Mouse (Mus musculus) limb, embryonic 12.5 days (tissue): Measurements from ENCODE around the gene Apopt1. TPM values are rescaled to one million over a fixed set of nuclear protein-coding genes. Genes with fewer than 3 reads are reported as not detected.
"Not testable (repeated sequence)": the region's sequence is repeated elsewhere in the genome, so short reads cannot be mapped to it uniquely, and the experiment has no call there.

Experiments used
- ATAC-seq: fragments of 200-750 bp; cut with Nextera tagmentation; 2 replicates; pipeline ENCODE4 v1.8.0; 2017; ENCODE audit warnings: low read depth, moderate TSS enrichment; ENCODE audit not compliant: insufficient number of reproducible peaks, insufficient read depth, low FRiP score, low TSS enrichment
- H3K27ac ChIP-seq: fragments of 300-500 bp; sonication (generic); 2 replicates; pipeline ENCODE4 v1.5.1; 2016; ENCODE audit warnings: mild to moderate bottlenecking, moderate library complexity
- H3K27me3 ChIP-seq: fragments of 300-500 bp; sonication (generic); 2 replicates; pipeline ENCODE4 v1.6.1; 2016; ENCODE audit warnings: mild to moderate bottlenecking, moderate library complexity
- H3K36me3 ChIP-seq: fragments of 300-500 bp; sonication (generic); 2 replicates; pipeline ENCODE4 v1.6.1; 2016; ENCODE audit warnings: mild to moderate bottlenecking, moderate library complexity
- H3K4me1 ChIP-seq: fragments of 300-500 bp; sonication (generic); replicated peaks from 2 replicates; pipeline ENCODE4 v1.6.1; 2016
- H3K4me2 ChIP-seq: fragments of 300-500 bp; sonication (generic); 2 replicates; pipeline ENCODE4 v1.6.1; 2016; ENCODE audit warnings: mild to moderate bottlenecking, moderate library complexity
- H3K4me3 ChIP-seq: fragments of 300-500 bp; sonication (generic); replicated peaks from 2 replicates; pipeline ENCODE4 v1.5.1; 2016; ENCODE audit warnings: mild to moderate bottlenecking
- H3K9ac ChIP-seq: fragments of 300-500 bp; sonication (generic); replicated peaks from 2 replicates; pipeline ENCODE4 v1.6.1; 2016; ENCODE audit warnings: mild to moderate bottlenecking, moderate library complexity
- H3K9me3 ChIP-seq: fragments of 300-500 bp; sonication (generic); 2 replicates; pipeline ENCODE4 v1.6.1; 2016; ENCODE audit warnings: mild to moderate bottlenecking, moderate library complexity
- WGBS: fragments of 180-500 bp; shearing (Covaris S2); methylation state at CpG from one replicate; pipeline ENCODE4 v1.1.7; 2016; 5-methylcytosine and 5-hydroxymethylcytosine counted together
- polyA plus RNA-seq: library from polyadenylated mRNA; unstranded; fragments of >200 nt; fragmentation: Nextera tagmentation; extraction: Ambion mirVana; gene quantifications from 2 replicates; pipeline ENCODE4 v1.2.1, GENCODE M21; 2016

The Apopt1 gene
- polyA plus RNA-seq, 1 experiment from 2014 or later = 63.8 TPM

DNA sequence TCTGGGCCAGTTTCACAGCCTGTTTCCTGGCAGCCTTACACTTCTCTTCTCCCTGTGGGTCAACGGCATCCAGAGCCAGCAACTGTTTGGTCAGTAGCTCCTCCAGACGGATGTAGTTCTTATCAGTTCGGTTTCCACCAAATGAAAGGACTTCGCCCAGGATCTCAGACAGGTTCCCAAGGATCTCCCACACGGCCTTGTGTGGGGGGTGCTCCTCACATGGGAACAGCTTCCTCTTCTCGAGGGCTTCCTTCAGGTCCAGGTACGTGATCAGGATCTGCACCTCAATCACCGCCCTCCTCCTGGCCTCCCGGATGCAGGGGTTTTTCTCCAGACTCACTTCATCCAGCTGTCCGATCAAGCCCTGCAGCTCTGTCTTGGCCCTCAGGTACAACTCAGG lies 3.0 kb upstream of the Apopt1 start:
- Histone ChIP-seq H3K27ac (no peak overlapping the region), H3K36me3 (peaks cover 54% of the 10 kb centered on the region), H3K4me2 (no peak overlapping the region), H3K4me3 (no peak overlapping the region), H3K9ac (no peak overlapping the region), H3K4me1 (peaks cover 24% of the 10 kb centered on the region), H3K27me3 (no peaks in the 10 kb centered on the region), H3K9me3 (no peaks in the 10 kb centered on the region)
- WGBS = 91% methylated on average over 10 of the region's 10 CpGs
- no peak for ATAC-seq

DNA sequence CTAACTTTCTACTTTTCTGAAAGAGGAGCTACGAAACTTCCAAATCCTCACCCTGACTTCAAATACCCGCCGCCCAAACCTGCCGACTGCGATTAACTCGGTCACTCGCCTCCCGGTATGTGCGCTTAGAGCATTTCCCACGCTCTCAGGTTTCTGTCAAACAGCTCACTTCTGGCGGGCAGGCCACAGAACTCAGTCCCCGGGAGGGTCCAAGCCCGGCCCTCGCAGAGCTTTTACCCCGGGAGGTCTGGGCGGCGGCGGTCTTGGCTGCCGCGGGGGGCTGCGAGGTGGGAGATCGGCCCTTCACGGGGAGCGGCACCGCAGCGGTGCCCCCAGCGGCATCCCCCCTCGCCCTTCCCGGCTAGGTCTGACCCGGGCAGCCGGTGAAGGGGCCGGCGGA lies 585 bp upstream of the Apopt1 start:
- no peaks in the 10 kb centered on the region for H3K27me3 ChIP-seq
- H3K27ac ChIP-seq = peak overlapping the region; percentile 81
- WGBS = 2% methylated on average over 33 of the region's 33 CpGs
- H3K36me3 ChIP-seq = peaks cover 54% of the 10 kb centered on the region
- peak overlapping the region; percentile 84 for H3K4me2 ChIP-seq
- peaks cover 20% of the 10 kb centered on the region for H3K4me1 ChIP-seq
- peak overlapping the region; percentile 95 for H3K9ac ChIP-seq
- no peak for ATAC-seq
- no peaks in the 10 kb centered on the region for H3K9me3 ChIP-seq
- peak overlapping the region; percentile 100 for H3K4me3 ChIP-seq

DNA sequence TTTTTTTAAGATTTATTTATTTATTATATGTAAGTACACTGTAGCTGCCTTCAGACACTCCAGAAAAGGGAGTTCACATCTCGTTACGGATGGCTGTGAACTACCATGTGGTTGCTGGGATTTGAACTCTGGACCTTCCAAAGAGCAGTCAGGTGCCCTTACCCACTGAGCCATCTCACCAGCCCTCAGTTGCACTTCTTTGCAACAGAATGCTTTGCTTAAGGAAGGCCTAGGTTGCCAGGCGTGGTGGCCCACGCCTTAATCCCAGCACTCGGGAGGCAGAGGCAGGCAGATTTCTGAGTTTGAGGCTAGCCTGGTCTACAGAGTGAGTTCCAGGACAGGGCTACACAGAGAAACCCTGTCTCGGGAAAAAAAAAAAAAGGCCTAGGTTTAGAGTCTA lies 819 bp downstream of the Apopt1 start:
- Histone ChIP-seq H3K4me2 (peak overlapping the region; percentile 84), H3K36me3 (peaks cover 40% of the 10 kb centered on the region), H3K4me1 (peaks cover 23% of the 10 kb centered on the region), H3K4me3 (peak overlapping the region; percentile 100)
- not testable (repeated sequence) for ATAC-seq, H3K27me3 ChIP-seq, H3K9me3 ChIP-seq, H3K27ac ChIP-seq, H3K9ac ChIP-seq
- WGBS = 77% methylated on average over 6 of the region's 6 CpGs

DNA sequence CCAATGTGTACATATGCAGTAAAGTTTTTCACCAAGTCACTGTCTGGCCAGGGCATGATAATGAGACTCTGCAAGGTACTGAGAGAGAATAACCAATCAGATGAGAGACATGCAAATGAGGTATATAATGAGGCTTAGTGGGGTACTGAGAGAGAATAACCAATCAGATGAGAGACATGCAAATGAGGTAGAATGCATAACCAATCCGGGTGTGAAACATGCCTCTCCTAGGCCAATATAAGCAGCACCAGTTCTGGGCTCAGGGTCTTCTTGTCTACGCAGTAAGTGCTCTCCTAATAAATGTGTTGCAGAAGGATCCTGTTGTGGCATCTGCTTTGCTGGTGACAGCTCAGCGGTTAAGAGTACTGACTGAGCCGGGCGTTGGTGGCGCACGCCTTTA lies 3.4 kb downstream of the Apopt1 start:
- H3K4me3 ChIP-seq = no peak overlapping the region
- no peak for ATAC-seq
- no peak overlapping the region for H3K4me2 ChIP-seq
- 97% methylated on average over 7 of the region's 7 CpGs for WGBS
- H3K27ac ChIP-seq = no peak overlapping the region
- H3K4me1 ChIP-seq = peaks cover 20% of the 10 kb centered on the region
- no peaks in the 10 kb centered on the region for H3K9me3 ChIP-seq
- H3K27me3 ChIP-seq = no peaks in the 10 kb centered on the region
- H3K36me3 ChIP-seq = peaks cover 15% of the 10 kb centered on the region
- H3K9ac ChIP-seq = no peak overlapping the region

DNA sequence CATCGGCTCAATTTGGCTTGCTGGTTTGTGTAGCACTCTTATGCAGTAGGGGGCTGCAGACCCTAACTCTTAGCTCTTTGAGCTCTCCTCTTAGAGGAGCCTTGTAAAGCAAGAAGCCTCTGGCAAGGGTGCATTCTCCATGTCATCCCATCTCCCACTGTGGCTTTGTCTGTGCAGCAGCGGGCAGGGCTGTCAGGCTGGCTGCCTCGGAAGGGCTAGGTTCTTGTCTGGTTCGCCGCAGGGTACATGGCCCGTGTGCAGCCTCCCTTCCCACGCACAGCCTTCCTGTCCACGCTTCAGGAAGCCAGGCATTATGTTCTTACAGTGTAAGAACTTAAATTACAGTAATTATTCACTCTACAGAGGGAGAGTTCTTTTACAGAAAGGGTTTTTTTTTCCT lies 5.6 kb downstream of the Apopt1 start:
- H3K9ac ChIP-seq = 0 out of 2 replicates have a peak overlapping the region, but pooled peaks have one; percentile 18

DNA sequence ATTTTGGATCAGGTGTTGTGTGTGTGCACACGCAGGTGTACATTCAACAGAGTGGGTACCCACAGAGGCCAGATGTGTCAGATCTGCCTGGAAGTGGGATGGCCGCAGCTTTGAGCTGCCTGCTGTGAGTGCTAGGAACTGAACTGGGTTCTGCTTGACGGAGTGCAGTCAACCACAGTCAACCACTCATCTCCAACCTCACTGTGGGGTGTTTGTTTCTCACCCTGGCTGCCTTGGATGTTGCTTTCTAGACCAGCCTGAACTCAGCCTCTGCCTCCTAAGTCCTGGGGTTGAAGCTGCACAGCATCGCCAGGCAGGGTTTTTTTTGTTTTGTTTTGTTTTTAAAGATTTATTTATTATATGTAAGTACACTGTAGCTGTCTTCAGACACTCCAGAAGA lies 7.2 kb downstream of the Apopt1 start:
- Histone ChIP-seq H3K27ac (no peak overlapping the region), H3K27me3 (no peaks in the 10 kb centered on the region), H3K4me2 (no peak overlapping the region), H3K9me3 (no peaks in the 10 kb centered on the region), H3K4me1 (0 out of 2 replicates have a peak, but pooled peaks cover 2% of the 10 kb centered on the region), H3K4me3 (no peak overlapping the region), H3K36me3 (peaks cover 31% of the 10 kb centered on the region), H3K9ac (no peak overlapping the region)
- ATAC-seq = no peak
- WGBS = 88% methylated on average over 4 of the region's 4 CpGs

More for the DNA sequence above, 5.6 kb downstream of the Apopt1 start:
- WGBS = 67% methylated on average over 8 of the region's 8 CpGs
- Histone ChIP-seq H3K4me2 (no peak overlapping the region), H3K9me3 (no peaks in the 10 kb centered on the region), H3K27ac (no peak overlapping the region; the same call in 1 of the 2 replicates), H3K36me3 (peaks cover 21% of the 10 kb centered on the region), H3K4me3 (no peak overlapping the region), H3K27me3 (no peaks in the 10 kb centered on the region), H3K4me1 (peaks cover 13% of the 10 kb centered on the region)
- no peak for ATAC-seq

DNA sequence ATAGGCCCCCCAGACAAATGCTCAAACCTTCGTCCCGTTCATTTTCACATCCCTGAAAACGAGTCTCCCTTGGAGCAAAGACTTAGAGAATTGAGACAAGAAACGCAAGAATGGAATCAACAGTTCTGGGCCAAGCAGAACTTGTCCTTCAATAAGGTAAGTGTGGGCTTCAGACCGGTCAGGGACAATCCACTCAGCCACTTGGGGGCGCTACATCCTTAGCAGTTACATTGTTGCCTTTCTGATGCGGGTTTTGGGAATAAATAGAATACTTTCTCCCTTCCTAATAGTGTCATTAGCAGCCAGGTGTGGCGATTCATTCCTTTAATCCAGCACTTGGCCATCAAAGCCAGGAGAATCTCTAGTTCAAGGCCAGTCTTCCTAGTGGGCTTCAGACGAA lies 9.6 kb downstream of the Apopt1 start:
- Histone ChIP-seq H3K4me1 (peaks cover 2% of the 10 kb centered on the region; the same call in 1 of the 2 replicates), H3K27ac (no peak overlapping the region), H3K36me3 (peaks cover 44% of the 10 kb centered on the region), H3K9me3 (no peaks in the 10 kb centered on the region), H3K4me2 (no peak overlapping the region), H3K4me3 (no peak overlapping the region), H3K27me3 (no peaks in the 10 kb centered on the region), H3K9ac (no peak overlapping the region)
- 74% methylated on average over 9 of the region's 9 CpGs for WGBS
- ATAC-seq = no peak

DNA sequence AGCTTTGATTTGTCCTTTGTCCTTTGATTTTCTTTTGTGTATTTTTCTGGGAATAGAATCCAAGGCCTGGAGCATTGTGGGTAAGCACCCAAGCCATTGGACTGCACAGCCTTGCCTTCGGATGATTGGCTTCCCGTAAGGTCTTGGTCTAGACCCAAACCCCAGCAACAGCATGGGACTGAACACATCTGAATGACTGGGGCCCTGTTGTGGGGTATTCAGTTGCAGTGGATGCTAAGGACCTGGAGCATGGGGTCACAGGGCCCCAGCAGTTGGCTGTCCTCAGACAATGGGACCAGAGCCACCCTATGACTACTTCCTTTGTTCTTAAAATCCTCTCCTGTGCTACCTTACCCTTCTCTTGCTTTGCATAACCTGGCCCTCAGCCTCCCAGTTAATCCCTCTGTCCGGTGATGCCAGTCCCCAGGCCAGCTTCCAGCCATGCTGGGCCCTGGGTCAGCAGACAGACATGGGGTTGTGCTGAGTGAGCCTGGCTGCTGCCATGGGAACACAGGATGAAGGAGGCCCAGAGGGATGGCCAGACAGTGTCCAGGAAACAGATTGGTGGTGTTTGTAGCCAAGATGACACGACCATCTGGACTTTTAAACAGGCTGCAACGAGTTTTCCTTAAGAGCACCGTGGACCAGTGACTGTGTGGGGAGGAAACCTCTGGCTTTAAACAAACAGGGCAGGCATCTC lies 11.7 kb downstream of the Apopt1 start:
- Histone ChIP-seq H3K4me2 (no peak overlapping the region), H3K9ac (no peak overlapping the region), H3K4me3 (no peak overlapping the region), H3K9me3 (no peaks in the 10 kb centered on the region), H3K36me3 (peaks cover 62% of the 10 kb centered on the region), H3K4me1 (no peaks in the 10 kb centered on the region; the same call in 1 of the 2 replicates), H3K27me3 (no peaks in the 10 kb centered on the region), H3K27ac (0 out of 2 replicates have a peak overlapping the region, but pooled peaks have one; percentile 29)
- ATAC-seq = no peak
- 65% methylated on average over 6 of the region's 6 CpGs for WGBS

DNA sequence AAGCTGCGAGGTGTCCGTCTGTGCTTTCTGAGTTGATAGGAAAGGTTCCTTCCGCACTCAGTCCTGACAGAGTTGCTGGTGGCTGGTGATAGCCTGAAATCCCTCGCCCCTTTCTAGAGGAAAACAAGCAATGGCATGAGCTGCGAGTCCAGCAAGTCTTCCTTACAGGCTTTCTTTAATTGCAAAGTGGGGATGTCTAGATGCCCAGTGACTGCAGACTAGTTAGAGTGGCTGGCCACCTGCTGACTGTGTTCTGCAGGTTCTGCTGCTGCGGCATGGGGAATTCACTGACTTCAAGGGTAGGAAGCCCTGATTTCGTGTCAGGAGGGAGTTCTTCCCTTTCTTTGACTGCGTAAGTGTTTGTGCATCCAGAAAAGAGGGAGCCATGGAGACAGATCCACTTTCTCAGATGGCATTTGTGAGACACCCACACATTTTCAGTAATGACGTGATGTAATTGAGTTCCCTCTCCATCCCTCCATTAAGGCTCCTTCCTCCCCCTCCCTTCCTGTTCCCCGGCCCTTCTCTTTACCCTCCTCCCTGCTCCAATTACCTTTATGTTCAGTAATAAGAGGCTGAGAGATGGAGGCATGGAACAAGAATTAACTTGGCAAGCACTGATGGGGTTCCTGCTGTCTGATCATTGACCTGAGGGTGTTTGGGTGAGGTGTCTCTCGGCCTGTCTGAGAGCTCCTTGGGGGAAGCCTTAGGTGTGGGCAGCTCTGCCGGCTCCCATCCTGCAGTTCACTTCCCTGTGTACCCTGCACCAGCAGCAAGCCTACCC lies 12.5 kb downstream of the Apopt1 start:
- H3K9me3 ChIP-seq = no peaks in the 10 kb centered on the region
- H3K4me3 ChIP-seq = no peak overlapping the region
- ATAC-seq = no peak
- 73% methylated on average over 12 of the region's 12 CpGs for WGBS
- H3K36me3 ChIP-seq = peaks cover 65% of the 10 kb centered on the region
- no peak overlapping the region for H3K4me2 ChIP-seq
- no peaks in the 10 kb centered on the region; the same call in 1 of the 2 replicates for H3K4me1 ChIP-seq
- H3K27me3 ChIP-seq = no peaks in the 10 kb centered on the region
- H3K9ac ChIP-seq = no peak overlapping the region
- H3K27ac ChIP-seq = 0 out of 2 replicates have a peak overlapping the region, but pooled peaks have one; percentile 29

DNA sequence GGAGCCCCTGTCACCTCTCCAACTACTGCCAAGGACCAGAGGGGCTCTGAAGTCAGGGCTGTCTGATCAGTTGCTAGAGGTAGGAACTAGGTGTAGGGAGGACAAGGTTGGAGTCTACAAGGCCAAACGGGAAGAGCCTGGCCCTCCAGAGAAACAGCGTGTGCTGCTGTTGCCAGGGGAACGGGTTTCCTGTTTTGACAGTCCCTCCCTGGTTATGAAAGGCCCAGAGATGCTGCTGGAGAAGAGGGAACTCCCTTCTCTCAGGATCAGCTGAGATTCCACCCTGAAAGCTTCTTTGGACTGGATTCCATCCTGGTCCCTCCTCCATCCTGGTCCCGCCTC lies 13.0 kb downstream of the Apopt1 start:
- no peak for ATAC-seq
- WGBS = 72% methylated on average over 4 of the region's 4 CpGs
- Histone ChIP-seq H3K4me1 (no peaks in the 10 kb centered on the region; the same call in 1 of the 2 replicates), H3K27ac (no peak overlapping the region), H3K36me3 (peaks cover 65% of the 10 kb centered on the region), H3K4me2 (no peak overlapping the region), H3K9me3 (no peaks in the 10 kb centered on the region), H3K4me3 (no peak overlapping the region), H3K9ac (no peak overlapping the region), H3K27me3 (no peaks in the 10 kb centered on the region)

DNA sequence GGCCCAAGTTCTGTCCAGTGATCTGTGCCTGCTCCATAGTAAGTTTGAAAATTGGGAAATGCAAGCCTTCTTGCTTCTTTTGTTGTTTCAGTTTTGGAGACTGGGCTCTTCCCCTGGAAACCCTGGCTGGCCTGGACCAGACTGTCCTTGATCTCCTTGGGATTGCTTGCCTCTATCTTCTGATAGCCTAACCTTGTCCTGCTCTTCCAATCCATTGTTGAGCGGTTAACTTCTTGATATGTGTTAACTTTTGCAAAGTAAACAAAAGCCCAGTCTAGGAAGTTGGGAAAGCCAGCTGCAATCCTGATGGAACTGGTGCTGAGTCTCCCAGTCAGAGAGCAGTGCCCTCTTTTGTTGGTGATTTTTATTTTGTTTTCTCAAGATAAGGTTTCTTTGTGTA lies 14.9 kb downstream of the Apopt1 start:
- no peaks in the 10 kb centered on the region for H3K27me3 ChIP-seq
- no peak overlapping the region for H3K4me3 ChIP-seq
- no peaks in the 10 kb centered on the region for H3K9me3 ChIP-seq
- no peak for ATAC-seq
- no peak overlapping the region for H3K4me2 ChIP-seq
- H3K4me1 ChIP-seq = peaks cover 4% of the 10 kb centered on the region
- WGBS = 92% methylated on average over 1 of the region's 1 CpGs
- H3K27ac ChIP-seq = no peak overlapping the region
- peaks cover 72% of the 10 kb centered on the region for H3K36me3 ChIP-seq
- no peak overlapping the region for H3K9ac ChIP-seq
